Mouse (Mus musculus) mouse trophoblast stem cell (cell line): Measurements from ENCODE around the gene Asic2.

Experiments
- in situ Hi-C, 2 experiments: fragments of 300-500 bp; cut with MseI, MboI; formaldehyde crosslinking; loops; 2 replicates in 1 of 2; 3 replicates in 1 of 2; pipeline ENCODE4 v1.15.1; 2025

Asic2 gene

DNA sequence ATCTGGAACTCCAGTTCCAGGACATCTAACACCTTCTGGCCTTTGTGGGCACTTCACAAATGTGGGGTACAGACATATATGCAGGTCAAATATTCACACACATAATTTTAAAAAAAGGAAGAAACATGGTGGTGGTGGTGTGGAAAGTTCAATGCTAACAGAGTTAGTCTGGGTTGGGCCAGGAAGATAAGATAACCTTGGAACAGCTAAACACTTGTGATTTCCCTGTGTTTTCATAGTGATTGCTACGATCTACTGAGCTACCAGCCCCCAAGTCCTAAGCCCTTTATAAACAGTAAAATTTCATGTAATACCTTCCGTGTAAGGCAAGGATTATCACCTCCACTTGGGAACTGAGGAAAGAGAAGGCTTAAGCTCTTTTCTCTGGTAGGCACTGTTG lies 1111.4 kb downstream of the Asic2 start:
- in situ Hi-C loops, result no loop called here

DNA sequence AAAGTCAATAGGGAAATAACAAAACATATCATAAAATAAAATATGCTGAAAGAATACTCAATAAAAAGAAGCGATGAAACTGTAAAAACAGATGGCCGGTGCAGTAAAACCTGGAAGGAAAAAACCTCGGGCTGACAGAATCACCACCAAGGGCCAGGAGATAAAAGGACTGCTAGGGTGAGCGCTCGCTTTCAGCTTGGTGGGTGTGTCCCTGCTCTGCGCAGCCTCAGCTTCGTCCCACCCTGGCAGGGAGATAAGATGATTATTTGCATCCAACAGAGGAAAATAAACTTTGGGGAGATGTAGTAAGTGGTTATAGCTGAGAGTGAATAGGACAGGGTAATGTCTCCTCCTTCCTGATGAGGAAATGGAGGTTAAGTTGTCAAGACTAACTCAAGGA lies 1113.3 kb downstream of the Asic2 start:
- in situ Hi-C loops, result no loop called here

DNA sequence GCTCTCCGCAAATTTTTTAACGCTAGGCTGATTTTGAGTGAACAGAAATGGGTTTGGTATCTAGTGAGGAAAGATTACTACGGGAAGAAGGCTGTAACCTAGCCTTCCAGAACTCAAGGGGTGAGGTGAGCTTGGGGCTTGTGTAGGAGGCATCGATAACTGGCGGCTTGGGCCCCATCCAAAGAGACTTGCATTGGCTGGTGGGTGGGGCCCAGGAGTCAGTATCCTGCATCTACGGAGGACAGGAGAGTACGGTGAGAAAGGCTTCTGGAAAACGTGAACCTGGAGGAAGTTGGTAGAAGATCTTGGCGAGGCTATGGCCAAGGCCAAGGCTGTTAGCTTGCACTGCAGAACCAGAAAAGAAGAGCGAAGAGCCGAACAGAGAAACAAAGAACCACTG lies 1113.8 kb downstream of the Asic2 start:
- in situ Hi-C loops, result no loop called here

DNA sequence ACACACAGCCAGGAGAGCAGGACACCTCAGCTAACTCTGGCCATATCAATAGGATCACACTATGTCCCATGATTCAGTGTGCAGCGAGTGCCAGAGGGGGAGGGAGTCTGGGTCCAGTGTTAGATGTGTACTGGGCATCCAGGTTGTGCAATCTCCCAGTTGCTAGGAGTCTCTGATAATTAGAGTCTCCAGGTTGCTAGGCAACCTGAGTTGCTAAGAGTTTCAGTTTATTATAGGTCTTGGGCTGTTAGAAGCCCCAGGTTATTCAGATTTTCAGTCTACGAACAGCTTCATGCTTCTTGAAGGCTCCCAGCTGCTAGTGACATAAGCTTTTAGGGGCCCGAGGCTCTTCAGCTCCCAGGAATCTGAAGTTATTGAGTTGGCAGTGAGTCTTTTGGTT lies 1115.2 kb downstream of the Asic2 start:
- in situ Hi-C loops, result no loop called here

DNA sequence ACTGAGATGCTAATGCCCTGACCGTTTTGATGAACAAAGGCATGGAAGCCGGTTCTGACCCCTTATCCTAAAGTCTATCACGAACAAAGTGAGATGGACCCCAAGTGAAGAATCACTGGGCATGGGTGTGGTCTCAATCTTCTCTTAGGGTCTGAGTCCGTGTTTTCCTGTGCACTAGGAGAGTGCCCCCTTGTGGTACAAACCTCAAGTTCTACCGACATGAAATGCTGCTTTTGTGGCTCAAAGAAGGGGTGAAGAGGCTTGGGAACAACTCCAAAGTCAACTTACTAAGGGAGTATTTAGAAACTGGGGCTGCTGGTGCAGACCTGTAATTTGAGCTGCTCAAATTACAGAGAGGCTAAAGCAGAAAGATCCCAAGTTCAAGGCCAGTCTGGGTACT lies 1116.4 kb downstream of the Asic2 start:
- in situ Hi-C loops, result no loop called here

DNA sequence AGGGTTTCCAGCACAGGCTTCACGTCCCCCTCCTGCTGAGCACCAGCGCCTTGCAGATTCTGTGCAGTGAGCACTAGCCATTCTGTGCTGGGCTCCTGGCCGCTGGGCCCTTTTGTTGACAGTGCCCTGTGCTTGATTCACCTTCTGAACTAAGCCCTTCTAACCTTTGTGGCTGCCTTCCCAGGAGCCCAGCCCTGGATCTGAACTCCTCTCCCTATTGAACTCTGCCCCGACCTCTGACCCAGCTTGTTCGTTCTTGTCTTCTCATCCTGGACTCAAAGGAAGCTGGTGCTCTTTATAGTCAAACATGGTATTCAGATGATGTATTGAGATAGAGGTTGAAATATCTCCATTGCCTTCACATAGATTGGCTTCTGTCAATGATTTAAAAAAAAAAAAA lies 1120.1 kb downstream of the Asic2 start:
- in situ Hi-C loops, result no loop called here

DNA sequence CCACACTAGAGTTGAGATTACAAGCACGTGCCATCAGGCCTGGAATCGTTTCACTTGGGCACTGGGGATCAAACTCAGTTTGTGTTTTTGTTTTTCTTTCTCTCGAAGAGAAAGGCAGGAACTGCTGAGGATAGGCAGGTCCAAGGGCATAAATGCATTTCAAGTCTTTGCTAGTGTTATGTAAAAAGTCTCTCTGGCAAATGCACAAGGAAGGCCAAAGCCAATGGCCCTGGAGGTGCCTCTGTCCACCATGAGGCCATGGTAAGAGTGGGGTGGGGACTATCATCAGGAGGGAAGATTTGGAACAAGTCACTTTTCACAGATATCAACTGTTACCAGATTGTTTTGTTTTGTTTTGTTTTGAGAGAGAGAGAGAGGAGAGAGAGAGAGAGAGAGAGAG lies 1122.1 kb downstream of the Asic2 start:
- in situ Hi-C loops, result no loop called here

DNA sequence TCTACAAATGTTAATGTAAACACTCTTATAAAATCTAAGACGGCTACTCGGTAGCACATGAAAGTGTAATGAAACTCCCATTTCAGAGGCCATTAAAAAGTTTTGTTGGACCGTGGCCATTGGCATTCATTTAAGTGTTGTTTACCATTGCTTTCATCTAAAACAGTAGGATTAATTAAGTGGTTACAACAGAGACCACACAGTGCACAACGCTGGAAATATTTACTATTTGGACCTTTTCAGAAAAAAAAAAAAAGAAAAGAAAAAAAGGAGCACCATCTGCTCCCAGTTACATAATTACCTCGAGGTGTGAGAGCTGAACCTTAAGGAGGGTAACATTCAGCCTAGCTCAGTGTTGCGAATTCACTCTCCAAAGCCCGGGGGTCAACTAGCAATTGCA lies 1122.8 kb downstream of the Asic2 start:
- in situ Hi-C loops, result no loop called here

DNA sequence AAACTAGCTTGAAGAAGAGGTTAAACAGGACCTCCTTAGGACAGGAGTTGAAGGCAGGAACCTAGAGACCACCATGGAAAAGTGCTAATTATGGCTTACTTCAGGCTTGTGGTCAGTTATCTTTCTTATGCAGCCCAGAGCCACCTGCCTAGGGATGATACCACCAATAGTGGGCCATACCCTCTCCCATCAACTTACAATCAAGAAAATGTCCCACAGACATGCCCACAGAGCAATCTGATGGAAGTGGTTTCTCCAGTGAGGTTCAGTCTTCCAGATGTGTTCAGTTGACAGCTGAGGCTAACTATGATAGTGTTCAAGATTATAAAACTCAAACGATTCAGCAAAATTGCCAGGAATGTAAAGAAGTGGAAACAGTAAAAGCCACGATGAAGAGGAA lies 1124.8 kb downstream of the Asic2 start:
- in situ Hi-C loops, result no loop called here

DNA sequence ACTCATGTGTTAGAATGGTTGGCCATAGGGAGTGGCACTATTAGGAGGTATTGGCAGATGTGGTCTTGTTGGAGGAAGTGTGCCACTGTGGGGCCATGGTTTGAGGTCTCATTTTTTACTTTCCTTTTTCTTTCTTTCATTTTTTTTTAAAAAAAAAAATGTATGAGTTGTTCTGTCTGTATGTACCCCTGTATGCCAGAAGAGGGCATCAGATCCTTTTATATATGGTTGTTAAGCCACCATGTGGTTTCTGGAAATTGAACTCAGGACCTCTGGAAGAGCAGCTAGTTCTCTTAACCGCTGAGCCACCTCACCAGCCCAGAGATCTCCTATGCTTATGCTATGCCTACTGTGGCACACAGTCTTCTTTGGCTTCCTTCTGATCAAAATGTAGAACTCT lies 1129.5 kb downstream of the Asic2 start:
- in situ Hi-C loops, result no loop called here

DNA sequence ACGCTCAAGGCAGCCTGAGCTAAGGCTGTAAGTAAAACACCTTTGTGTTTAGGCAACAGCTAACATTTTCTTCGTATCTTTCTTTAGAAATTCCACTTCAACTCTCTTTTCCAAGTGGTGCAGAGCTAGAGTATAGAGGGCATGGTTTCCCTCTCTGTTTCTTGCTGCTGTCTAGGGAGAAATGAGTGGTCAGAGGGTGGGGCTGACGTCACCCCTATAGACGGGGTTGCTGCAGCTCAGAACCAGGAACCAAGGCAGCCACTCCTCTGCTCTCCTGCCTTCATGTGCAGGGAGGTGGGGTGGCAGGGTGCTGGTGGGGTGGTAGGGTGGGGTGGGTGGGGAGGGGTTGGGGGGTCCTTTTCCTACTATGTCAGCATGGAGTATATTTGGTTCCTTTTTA lies 1132.4 kb downstream of the Asic2 start:
- in situ Hi-C loops, result no loop called here

DNA sequence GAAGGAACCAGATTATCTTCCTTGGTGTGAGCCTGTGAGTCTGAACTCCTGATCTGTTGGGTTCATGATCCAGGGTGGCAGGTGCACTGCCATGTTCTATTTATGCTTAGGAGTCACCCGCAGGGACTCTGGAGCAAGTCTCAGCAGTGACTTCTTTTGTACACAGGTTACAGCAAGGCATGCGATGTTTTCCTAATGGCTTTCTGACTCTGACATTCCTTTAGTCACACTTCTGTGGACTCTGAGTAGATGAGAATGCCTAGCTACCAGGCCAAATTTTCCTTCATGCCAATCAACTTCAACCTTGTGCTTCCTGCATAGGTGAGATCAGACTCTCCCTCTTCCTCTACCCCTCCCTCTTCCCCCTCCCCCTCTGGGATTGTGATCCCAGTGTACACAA lies 1132.9 kb downstream of the Asic2 start:
- in situ Hi-C loops, result no loop called here
